Mouse (Mus musculus) lung, postnatal 0 days (tissue): ENCODE measurements around the gene Aff1.

ENCODE experiments used
- CTCF ChIP-seq: IDR thresholded peaks from 2 replicates; pipeline ENCODE4 v1.5.1; 2016; ENCODE audit warnings: antibody characterized with exemption, mild to moderate bottlenecking
- EP300 ChIP-seq: IDR thresholded peaks from 2 replicates; pipeline ENCODE4 v1.6.1; 2016; ENCODE audit warnings: antibody characterized with exemption, mild to moderate bottlenecking, control low read depth

GRCm38 (mm10) chr5:103854041-103854806 lies 162.1 kb downstream of the Aff1 start:
- TF ChIP-seq CTCF (peak; percentile 39; the same call in 1 of the 2 replicates), EP300 (no peak)
